Mouse (Mus musculus) cerebellum, adult 8-10 months (tissue): ENCODE data around the gene Pkd1.

Experiments used
- DNase-seq: peaks from one replicate; pipeline ENCODE4 v3.0.0; 2022

Gene Pkd1

GRCm38 (mm10) chr17:24567034-24567779 lies 17.6 kb downstream of the Pkd1 start:
- DNase-seq, result no peak

- no peak for DNase-seq
Measured at GRCm38 (mm10) chr17:24569837-24570236, 20.2 kb downstream of the Pkd1 start.

- no peak for DNase-seq
Measured at GRCm38 (mm10) chr17:24572651-24573245, 23.1 kb downstream of the Pkd1 start.

GRCm38 (mm10) chr17:24573811-24574210 lies 24.2 kb downstream of the Pkd1 start:
- DNase-seq, result no peak

GRCm38 (mm10) chr17:24579532-24579931 lies 29.9 kb downstream of the Pkd1 start:
- no peak for DNase-seq

- no peak for DNase-seq
Measured at GRCm38 (mm10) chr17:24580287-24580686, 30.7 kb downstream of the Pkd1 start.

GRCm38 (mm10) chr17:24583599-24584460 lies 34.2 kb downstream of the Pkd1 start:
- no peak for DNase-seq

- no peak for DNase-seq
Measured at GRCm38 (mm10) chr17:24584520-24584919, 34.9 kb downstream of the Pkd1 start.

GRCm38 (mm10) chr17:24586532-24586931 lies 36.9 kb downstream of the Pkd1 start:
- no peak for DNase-seq

- peak; percentile 64 for DNase-seq
Measured at GRCm38 (mm10) chr17:24590943-24591342, 41.3 kb downstream of the Pkd1 start.

- DNase-seq, result no peak
Measured at GRCm38 (mm10) chr17:24591695-24592094, 42.1 kb downstream of the Pkd1 start.

GRCm38 (mm10) chr17:24593248-24593647 lies 43.6 kb downstream of the Pkd1 start:
- no peak for DNase-seq

- DNase-seq, result no peak
Measured at GRCm38 (mm10) chr17:24593992-24594890, 44.6 kb downstream of the Pkd1 start.

GRCm38 (mm10) chr17:24595126-24596072 lies 45.8 kb downstream of the Pkd1 start:
- DNase-seq, result peak; percentile 58

GRCm38 (mm10) chr17:24596073-24596466 lies 46.4 kb downstream of the Pkd1 start:
- DNase-seq, result no peak

- peak; percentile 81 for DNase-seq
Measured at GRCm38 (mm10) chr17:24596471-24597183, 47.0 kb downstream of the Pkd1 start.

GRCm38 (mm10) chr17:24597989-24598388 lies 48.4 kb downstream of the Pkd1 start:
- no peak for DNase-seq

GRCm38 (mm10) chr17:24600502-24600901 lies 50.9 kb downstream of the Pkd1 start:
- DNase-seq, result peak; percentile 36

GRCm38 (mm10) chr17:24603961-24604360 lies 54.3 kb downstream of the Pkd1 start:
- DNase-seq, result no peak

GRCm38 (mm10) chr17:24604557-24604956 lies 54.9 kb downstream of the Pkd1 start:
- DNase-seq, result no peak

GRCm38 (mm10) chr17:24608370-24608769 lies 58.7 kb downstream of the Pkd1 start:
- no peak for DNase-seq
